Mouse (Mus musculus): ENCODE data around the gene Mcm6. TPM values are rescaled to one million over a fixed set of nuclear protein-coding genes. Genes with fewer than 3 reads are reported as not detected.
A peak's percentile ranks its signal among the peaks of the same experiment; 100 is the strongest.
"Not testable (repeated sequence)": the region's sequence is repeated elsewhere in the genome, so short reads cannot be mapped to it uniquely, and the experiment has no call there.

The Mcm6 gene
- polyA plus RNA-seq, 1 experiment from 2014 or later: 384 TPM

DNA sequence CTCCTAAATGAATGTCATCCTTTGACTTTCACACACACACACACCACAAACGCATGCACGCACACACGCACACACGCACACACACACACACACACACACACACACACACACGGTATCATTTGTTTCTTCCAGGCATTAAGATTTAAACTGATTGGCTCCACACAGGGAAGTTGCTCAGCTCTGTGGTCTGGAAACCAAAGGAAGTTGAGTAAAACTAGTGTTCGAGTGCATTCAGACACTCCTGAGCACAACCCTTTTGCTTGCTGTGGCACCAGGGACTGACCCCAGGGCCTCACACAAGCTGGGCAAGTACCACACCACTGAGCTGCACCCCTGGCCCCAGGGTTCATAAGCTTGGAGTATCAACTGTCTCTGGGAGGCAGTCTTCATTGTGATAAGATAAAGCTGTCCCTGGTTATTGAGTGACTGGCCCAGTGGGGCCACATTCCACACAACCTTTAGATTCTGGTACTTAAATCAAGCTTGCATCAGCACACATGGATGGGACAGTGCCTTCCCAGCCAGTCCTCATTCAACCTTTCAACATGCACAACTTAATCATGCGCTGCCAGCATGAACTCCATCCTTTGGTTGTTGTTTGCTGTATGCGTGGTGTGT lies 36.3 kb downstream of the Mcm6 start:
- Histone ChIP-seq H3K4me1 (replicated peaks; ENCODE audit: control insufficient read depth, insufficient read depth, low read length) (peaks cover 10% of the 10 kb centered on the region; the same call in 1 of the 2 replicates), H3K27me3 (replicated peaks; ENCODE audit: control insufficient read depth, insufficient read depth, low read length) (no peaks in the 10 kb centered on the region), H3K9me3 (ENCODE audit: control insufficient read depth, low read length) (no peaks in the 10 kb centered on the region), H3K36me3 (ENCODE audit: control insufficient read depth, insufficient read depth, low read length) (peaks cover 6% of the 10 kb centered on the region), H3K4me2 (no peak overlapping the region), H3K4me3 (ENCODE audit: low read depth, low read length) (no peak overlapping the region), H3K27ac (ENCODE audit: low read depth, low read length) (no peak overlapping the region), H3K9ac (ENCODE audit: low read depth, low read length) (no peak overlapping the region)
- DNase-seq (ENCODE audit: low spot score) (no peak), ATAC-seq (replicated peaks; ENCODE audit: low FRiP score) (peak; percentile 39; the same call in 1 of the 2 replicates)
- WGBS: 73% methylated on average over 8 of the region's 8 CpGs

DNA sequence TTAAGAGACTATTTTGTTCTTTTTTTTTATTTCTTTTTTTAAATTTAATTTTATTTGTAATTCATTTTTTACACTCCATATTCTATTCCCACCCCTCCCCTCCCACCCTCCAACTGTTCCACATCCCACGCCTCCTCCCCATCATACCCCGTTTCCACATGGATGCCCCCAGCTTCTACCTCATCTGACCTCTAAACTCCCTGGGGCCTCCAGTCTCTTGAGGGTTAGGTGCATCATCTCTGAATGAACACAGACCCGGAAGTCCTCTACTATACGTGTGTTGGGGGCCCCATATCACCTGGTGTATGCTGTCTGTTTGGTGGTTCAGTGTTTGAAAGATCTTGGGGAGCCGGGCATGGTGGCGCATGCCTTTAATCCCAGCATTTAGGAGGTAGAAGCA lies 40.2 kb downstream of the Mcm6 start:
- not testable (repeated sequence) for H3K9me3 ChIP-seq (ENCODE audit: control insufficient read depth, low read length); DNase-seq (ENCODE audit: low spot score); H3K4me3 ChIP-seq (ENCODE audit: low read depth, low read length); ATAC-seq (replicated peaks; ENCODE audit: low FRiP score); H3K9ac ChIP-seq (ENCODE audit: low read depth, low read length); H3K4me2 ChIP-seq; H3K27me3 ChIP-seq (replicated peaks; ENCODE audit: control insufficient read depth, insufficient read depth, low read length); H3K36me3 ChIP-seq (ENCODE audit: control insufficient read depth, insufficient read depth, low read length); H3K27ac ChIP-seq (ENCODE audit: low read depth, low read length); H3K4me1 ChIP-seq (replicated peaks; ENCODE audit: control insufficient read depth, insufficient read depth, low read length)
- WGBS: 86% methylated on average over 6 of the region's 6 CpGs

DNA sequence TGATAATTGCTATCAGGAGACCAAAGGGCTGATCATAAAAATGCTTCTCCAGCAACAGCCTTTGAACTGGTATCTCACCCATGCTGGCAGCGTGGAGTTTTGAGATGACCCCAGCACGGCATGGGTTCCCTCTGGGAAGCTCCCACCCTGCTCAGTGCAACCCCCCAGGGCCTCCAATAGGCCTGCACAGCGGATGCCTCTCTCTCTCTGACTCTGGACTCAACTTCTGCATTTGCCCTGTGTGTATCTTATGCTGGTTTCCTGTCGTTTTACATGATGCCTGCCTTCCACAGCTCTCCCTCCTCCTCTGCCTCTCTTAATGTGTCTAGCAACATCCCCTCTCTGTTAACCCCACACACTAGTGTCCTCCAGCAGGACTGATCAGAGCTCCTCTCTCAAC lies 44.8 kb downstream of the Mcm6 start:
- H3K4me1 ChIP-seq (replicated peaks; ENCODE audit: control insufficient read depth, insufficient read depth, low read length): no peaks in the 10 kb centered on the region
- DNase-seq (ENCODE audit: low spot score) (no peak), ATAC-seq (replicated peaks; ENCODE audit: low FRiP score) (0 out of 2 replicates have a peak, but pooled peaks have one; percentile 34)
- H3K9ac ChIP-seq (ENCODE audit: low read depth, low read length): no peak overlapping the region
- H3K9me3 ChIP-seq (ENCODE audit: control insufficient read depth, low read length): no peaks in the 10 kb centered on the region
- WGBS: 33% methylated on average over 4 of the region's 4 CpGs
- no peak overlapping the region for H3K4me2 ChIP-seq
- no peak overlapping the region for H3K27ac ChIP-seq (ENCODE audit: low read depth, low read length)
- no peaks in the 10 kb centered on the region for H3K36me3 ChIP-seq (ENCODE audit: control insufficient read depth, insufficient read depth, low read length)
- H3K27me3 ChIP-seq (replicated peaks; ENCODE audit: control insufficient read depth, insufficient read depth, low read length): no peaks in the 10 kb centered on the region
- H3K4me3 ChIP-seq (ENCODE audit: low read depth, low read length): no peak overlapping the region

DNA sequence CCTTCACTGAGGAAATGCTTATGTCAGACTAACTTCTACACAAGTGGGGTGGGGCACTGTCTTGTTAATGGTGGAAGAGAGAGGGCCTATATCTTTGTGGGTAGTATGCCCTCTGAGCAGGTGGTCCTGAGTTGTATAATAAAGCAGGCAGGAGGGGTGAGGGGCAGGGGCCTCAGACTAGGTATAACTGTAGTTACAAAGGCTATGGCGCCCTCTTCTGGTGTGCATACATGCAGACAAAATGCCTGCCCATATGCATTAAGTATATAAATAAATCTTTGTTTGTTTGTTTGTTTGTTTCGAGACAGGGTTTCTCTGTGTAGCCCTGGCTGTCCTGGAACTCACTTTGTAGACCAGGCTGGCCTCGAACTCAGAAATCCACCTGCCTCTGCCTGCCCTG lies 50.4 kb downstream of the Mcm6 start:
- Histone ChIP-seq H3K36me3 (ENCODE audit: control insufficient read depth, insufficient read depth, low read length) (no peaks in the 10 kb centered on the region), H3K9me3 (ENCODE audit: control insufficient read depth, low read length) (no peaks in the 10 kb centered on the region), H3K9ac (ENCODE audit: low read depth, low read length) (no peak overlapping the region), H3K4me3 (ENCODE audit: low read depth, low read length) (no peak overlapping the region), H3K27me3 (replicated peaks; ENCODE audit: control insufficient read depth, insufficient read depth, low read length) (no peaks in the 10 kb centered on the region), H3K4me2 (no peak overlapping the region), H3K27ac (ENCODE audit: low read depth, low read length) (no peak overlapping the region), H3K4me1 (replicated peaks; ENCODE audit: control insufficient read depth, insufficient read depth, low read length) (no peaks in the 10 kb centered on the region)
- no peak for DNase-seq (ENCODE audit: low spot score)
- 75% methylated on average over 3 of the region's 3 CpGs for WGBS
- ATAC-seq (replicated peaks; ENCODE audit: low FRiP score): no peak

DNA sequence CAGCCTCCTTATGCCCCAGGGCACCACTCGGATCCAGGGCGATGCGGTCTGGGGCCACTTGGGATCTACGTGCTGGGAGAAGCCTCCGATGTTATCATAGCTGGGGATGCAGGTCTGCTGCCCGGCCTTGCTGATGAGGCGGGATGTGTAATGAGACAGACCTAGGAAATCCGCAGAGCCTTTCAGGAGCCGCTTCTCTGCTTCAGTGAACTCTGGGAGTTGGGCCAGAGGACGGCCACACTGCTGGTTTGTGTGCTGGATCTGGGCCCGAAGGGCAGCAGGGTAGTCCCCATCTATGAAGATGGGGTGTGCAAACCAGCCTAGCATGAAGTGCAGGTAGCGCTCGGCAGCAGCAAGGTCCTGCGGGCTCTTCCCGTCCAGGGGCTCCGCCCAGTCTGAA lies 55.6 kb downstream of the Mcm6 start:
- no peaks in the 10 kb centered on the region for H3K27me3 ChIP-seq (replicated peaks; ENCODE audit: control insufficient read depth, insufficient read depth, low read length)
- no peak overlapping the region for H3K4me3 ChIP-seq (ENCODE audit: low read depth, low read length)
- no peak overlapping the region for H3K9ac ChIP-seq (ENCODE audit: low read depth, low read length)
- H3K9me3 ChIP-seq (ENCODE audit: control insufficient read depth, low read length): no peaks in the 10 kb centered on the region
- H3K4me2 ChIP-seq: no peak overlapping the region
- DNase-seq (ENCODE audit: low spot score) (no peak), ATAC-seq (replicated peaks; ENCODE audit: low FRiP score) (no peak)
- WGBS: 89% methylated on average over 16 of the region's 16 CpGs
- no peaks in the 10 kb centered on the region for H3K36me3 ChIP-seq (ENCODE audit: control insufficient read depth, insufficient read depth, low read length)
- H3K27ac ChIP-seq (ENCODE audit: low read depth, low read length): no peak overlapping the region
- no peaks in the 10 kb centered on the region for H3K4me1 ChIP-seq (replicated peaks; ENCODE audit: control insufficient read depth, insufficient read depth, low read length)

DNA sequence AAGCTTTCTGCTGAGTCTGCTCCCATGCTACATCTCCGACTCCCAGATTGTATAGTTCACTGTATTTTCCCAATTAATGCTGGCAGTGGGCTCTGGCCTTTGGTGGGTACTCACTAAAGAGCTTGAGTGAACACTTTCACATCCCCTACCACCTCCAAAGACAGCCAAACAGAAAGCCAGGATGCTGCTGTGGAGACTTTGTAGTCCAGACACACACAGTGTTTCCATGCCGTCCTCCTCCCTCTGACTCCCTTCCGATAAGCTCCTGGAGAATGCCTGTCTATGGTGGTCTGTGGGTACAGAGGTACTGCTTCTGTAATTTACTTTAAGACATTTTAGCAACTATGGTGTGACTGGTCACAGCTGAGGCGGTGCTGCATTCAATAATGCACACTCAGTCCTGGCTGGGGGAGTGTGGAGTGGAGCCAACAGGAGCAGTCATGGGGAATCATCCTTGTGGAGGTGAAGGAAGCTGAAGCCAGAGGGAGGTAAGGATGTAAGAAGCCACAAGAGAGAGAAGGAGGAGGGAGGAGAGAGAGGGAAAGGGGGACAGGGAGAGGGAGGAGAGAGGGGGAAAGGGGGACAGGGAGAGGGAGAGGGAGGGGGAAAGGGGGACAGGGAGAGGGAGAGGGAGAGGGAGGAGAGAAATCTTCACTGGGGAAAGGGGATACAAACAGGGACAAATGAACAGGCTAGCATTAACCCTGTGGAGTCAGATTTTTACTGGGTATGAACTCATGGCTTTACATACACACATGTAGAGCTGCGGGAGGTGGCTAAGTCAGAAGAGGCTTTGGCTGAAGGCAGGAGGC lies 63.5 kb downstream of the Mcm6 start:
- no peak for DNase-seq (ENCODE audit: low spot score)
- Histone ChIP-seq H3K27ac (ENCODE audit: low read depth, low read length) (no peak overlapping the region), H3K4me1 (replicated peaks; ENCODE audit: control insufficient read depth, insufficient read depth, low read length) (no peaks in the 10 kb centered on the region), H3K27me3 (replicated peaks; ENCODE audit: control insufficient read depth, insufficient read depth, low read length) (no peaks in the 10 kb centered on the region), H3K9me3 (ENCODE audit: control insufficient read depth, low read length) (no peaks in the 10 kb centered on the region), H3K4me2 (no peak overlapping the region), H3K36me3 (ENCODE audit: control insufficient read depth, insufficient read depth, low read length) (no peaks in the 10 kb centered on the region), H3K4me3 (ENCODE audit: low read depth, low read length) (no peak overlapping the region), H3K9ac (ENCODE audit: low read depth, low read length) (no peak overlapping the region)
- ATAC-seq (replicated peaks; ENCODE audit: low FRiP score): no peak
- WGBS: 80% methylated on average over 5 of the region's 5 CpGs

DNA sequence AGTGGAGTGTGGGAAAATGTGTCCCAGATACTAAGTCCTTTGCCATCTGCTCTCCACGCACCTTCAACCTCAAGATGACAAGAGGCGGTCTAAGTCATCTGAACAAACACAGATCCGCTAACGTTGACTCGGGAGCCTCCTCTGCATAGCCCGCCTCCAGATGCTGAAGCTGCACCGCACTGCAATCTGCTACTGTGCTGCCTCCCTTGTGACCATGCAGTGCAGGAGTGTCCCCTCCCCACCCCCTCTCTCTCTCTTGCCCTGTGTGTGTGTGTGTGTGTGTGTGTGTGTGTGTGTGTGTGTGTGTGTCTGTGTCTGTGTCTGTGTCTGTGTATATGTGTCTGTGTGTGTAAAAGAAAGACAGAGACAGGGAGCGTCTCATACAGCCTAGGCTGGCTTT lies 64.2 kb downstream of the Mcm6 start:
- no peaks in the 10 kb centered on the region for H3K36me3 ChIP-seq (ENCODE audit: control insufficient read depth, insufficient read depth, low read length)
- H3K9me3 ChIP-seq (ENCODE audit: control insufficient read depth, low read length): no peaks in the 10 kb centered on the region
- no peak overlapping the region for H3K4me3 ChIP-seq (ENCODE audit: low read depth, low read length)
- whole genome bisulfite sequencing: 80% methylated on average over 8 of the region's 8 CpGs
- H3K4me2 ChIP-seq: no peak overlapping the region
- no peaks in the 10 kb centered on the region for H3K4me1 ChIP-seq (replicated peaks; ENCODE audit: control insufficient read depth, insufficient read depth, low read length)
- DNase-seq (ENCODE audit: low spot score) (no peak), ATAC-seq (replicated peaks; ENCODE audit: low FRiP score) (no peak)
- H3K27me3 ChIP-seq (replicated peaks; ENCODE audit: control insufficient read depth, insufficient read depth, low read length): no peaks in the 10 kb centered on the region
- no peak overlapping the region for H3K27ac ChIP-seq (ENCODE audit: low read depth, low read length)
- no peak overlapping the region for H3K9ac ChIP-seq (ENCODE audit: low read depth, low read length)

DNA sequence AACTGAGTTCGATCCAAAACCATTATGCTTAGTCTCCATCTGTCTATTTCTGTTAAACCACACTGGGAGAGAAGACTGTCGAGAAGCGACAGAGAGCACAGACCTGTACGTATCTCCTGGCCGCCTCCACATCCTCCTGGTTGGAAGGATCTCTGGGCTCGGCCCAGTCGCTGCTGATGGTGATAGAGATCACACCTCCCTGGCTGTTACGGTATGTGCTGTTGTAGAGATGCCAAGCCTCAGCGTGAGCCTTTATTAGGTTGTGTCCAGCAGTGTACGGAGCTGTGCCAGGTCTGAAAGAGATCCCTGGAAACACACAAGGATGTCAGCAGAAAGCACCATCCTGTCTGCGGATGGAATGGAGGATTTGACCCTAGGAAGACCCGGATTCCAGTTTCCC lies 65.9 kb downstream of the Mcm6 start:
- Histone ChIP-seq H3K4me3 (ENCODE audit: low read depth, low read length) (no peak overlapping the region), H3K27ac (ENCODE audit: low read depth, low read length) (no peak overlapping the region), H3K27me3 (replicated peaks; ENCODE audit: control insufficient read depth, insufficient read depth, low read length) (no peaks in the 10 kb centered on the region), H3K9me3 (ENCODE audit: control insufficient read depth, low read length) (no peaks in the 10 kb centered on the region), H3K36me3 (ENCODE audit: control insufficient read depth, insufficient read depth, low read length) (no peaks in the 10 kb centered on the region), H3K9ac (ENCODE audit: low read depth, low read length) (no peak overlapping the region), H3K4me1 (replicated peaks; ENCODE audit: control insufficient read depth, insufficient read depth, low read length) (no peaks in the 10 kb centered on the region), H3K4me2 (no peak overlapping the region)
- WGBS: 85% methylated on average over 12 of the region's 12 CpGs
- ATAC-seq (replicated peaks; ENCODE audit: low FRiP score): no peak
- no peak for DNase-seq (ENCODE audit: low spot score)

DNA sequence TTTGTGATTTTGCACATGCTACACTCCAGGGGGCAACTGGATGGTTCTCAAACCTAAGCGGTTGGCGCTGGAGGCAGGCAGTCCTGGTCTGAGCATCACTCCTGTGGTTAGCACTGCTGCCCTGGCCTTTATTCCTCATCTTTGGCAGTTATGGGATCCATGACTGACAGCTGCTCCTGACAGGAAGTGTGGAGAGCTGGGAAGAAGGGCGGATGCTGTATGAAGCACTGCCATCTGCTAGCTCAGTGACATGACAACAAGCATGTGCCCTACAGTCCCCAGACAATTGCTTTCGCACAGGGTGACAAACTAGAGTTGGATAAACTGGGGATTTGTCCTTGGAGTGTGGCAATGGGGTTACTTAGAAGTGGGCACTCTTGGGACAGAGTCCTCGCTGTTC lies 69.2 kb downstream of the Mcm6 start:
- no peak overlapping the region for H3K9ac ChIP-seq (ENCODE audit: low read depth, low read length)
- H3K4me2 ChIP-seq: no peak overlapping the region
- H3K27ac ChIP-seq (ENCODE audit: low read depth, low read length): no peak overlapping the region
- H3K27me3 ChIP-seq (replicated peaks; ENCODE audit: control insufficient read depth, insufficient read depth, low read length): no peaks in the 10 kb centered on the region
- H3K4me3 ChIP-seq (ENCODE audit: low read depth, low read length): no peak overlapping the region
- ATAC-seq (replicated peaks; ENCODE audit: low FRiP score): no peak
- no peak for DNase-seq (ENCODE audit: low spot score)
- no peaks in the 10 kb centered on the region for H3K4me1 ChIP-seq (replicated peaks; ENCODE audit: control insufficient read depth, insufficient read depth, low read length)
- WGBS: 90% methylated on average over 5 of the region's 5 CpGs
- no peaks in the 10 kb centered on the region for H3K9me3 ChIP-seq (ENCODE audit: control insufficient read depth, low read length)
- no peaks in the 10 kb centered on the region for H3K36me3 ChIP-seq (ENCODE audit: control insufficient read depth, insufficient read depth, low read length)

Data from liver, embryonic 11.5 days (tissue).